Mouse (Mus musculus): ENCODE results near the gene Cryzl2.

DNA sequence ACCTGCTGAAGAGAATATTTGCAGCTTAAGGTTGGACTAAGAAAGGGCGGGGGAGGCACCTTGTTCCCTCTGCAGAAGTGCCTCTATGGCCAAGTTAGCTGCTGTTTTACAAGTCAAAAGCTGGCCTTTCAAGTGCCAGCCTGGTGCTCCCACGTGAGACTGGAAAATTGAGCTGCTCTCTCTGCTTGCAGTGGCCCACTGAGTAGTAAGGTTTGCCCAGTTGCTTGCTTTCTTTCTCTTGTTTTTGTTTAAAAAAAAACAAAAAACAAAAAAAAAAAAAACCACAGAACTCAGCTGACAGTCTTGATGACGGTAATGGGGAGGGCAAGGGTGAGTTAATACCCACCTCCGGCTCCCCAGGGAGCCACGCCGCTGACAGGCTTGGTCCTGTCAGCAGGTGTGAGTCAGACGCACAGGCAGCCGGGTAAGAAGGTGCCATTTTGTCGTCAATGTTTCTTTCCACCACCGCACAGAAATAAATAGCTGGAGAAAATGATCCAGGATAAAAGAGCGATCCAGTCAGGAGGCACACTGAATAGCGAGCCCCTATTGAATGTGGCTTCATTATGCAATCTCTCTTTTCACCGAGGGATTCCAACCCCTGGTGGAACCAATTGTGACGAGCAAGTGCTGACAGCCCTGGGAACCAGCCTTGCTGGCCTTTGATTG lies 18.3 kb upstream of the Cryzl2 start:
- no peak for TF ChIP-seq CTCF (IDR thresholded peaks at IDR 0.05; ENCODE audit: borderline replicate concordance, extremely low read depth, insufficient read depth, insufficient read length)
- TF ChIP-seq POLR2A (IDR thresholded peaks at IDR 0.05; ENCODE audit: borderline replicate concordance, extremely low read depth, insufficient read depth, insufficient read length, poor library complexity, severe bottlenecking), result no peak
